Mouse (Mus musculus) ES-E14 (cell line): ENCODE measurements around the gene Slit3. TPM values are rescaled to one million over a fixed set of nuclear protein-coding genes. Genes with fewer than 3 reads are reported as not detected.

Experiments
- DNase-seq: peaks from one replicate; pipeline ENCODE4 v3.0.0-alpha.2; 2013; ENCODE audit warnings: low read depth, low spot score
- H3K27ac ChIP-seq: 2 replicates; pipeline ENCODE4 v1.5.1; 2012; ENCODE audit warnings: low read depth, mild to moderate bottlenecking, low read length, moderate library complexity, mixed read lengths; ENCODE audit not compliant: poor library complexity, insufficient read depth, severe bottlenecking
- H3K36me3 ChIP-seq: 2 replicates; pipeline ENCODE4 v1.6.1; 2012; ENCODE audit warnings: mild to moderate bottlenecking, low read length, moderate library complexity, mixed read lengths; ENCODE audit not compliant: control insufficient read depth, poor library complexity, insufficient read depth, severe bottlenecking
- H3K4me1 ChIP-seq, 2 experiments: fragments of 150-350 bp in 1 of 2; sonication (generic) in 1 of 2; 2 replicates each; pipeline ENCODE4 v1.6.1; 2012; ENCODE audit warnings: low read length in 2 of 2, mild to moderate bottlenecking in 1 of 2, mixed read lengths in 1 of 2; ENCODE audit not compliant: control insufficient read depth in 2 of 2, insufficient read depth in 2 of 2, poor library complexity in 1 of 2
- H3K4me3 ChIP-seq, 2 experiments: fragments of 150-350 bp in 1 of 2; sonication (generic) in 1 of 2; 2 replicates each; pipeline ENCODE4 v1.5.1; 2012; ENCODE audit warnings: low read length in 2 of 2, low read depth in 1 of 2, mild to moderate bottlenecking in 1 of 2, mixed read lengths in 1 of 2; ENCODE audit not compliant: insufficient read depth in 1 of 2, poor library complexity in 1 of 2, severe bottlenecking in 1 of 2
- H3K9ac ChIP-seq: 2 replicates; pipeline ENCODE4 v1.6.1; 2012; ENCODE audit warnings: low read depth, mild to moderate bottlenecking, low read length, mixed read lengths; ENCODE audit not compliant: poor library complexity, insufficient read depth, severe bottlenecking
- H3K9me3 ChIP-seq: fragments of 150-350 bp; sonication (generic); 2 replicates; pipeline ENCODE4 v1.6.1; 2012; ENCODE audit warnings: low read depth, mild to moderate bottlenecking, low read length; ENCODE audit not compliant: control insufficient read depth, insufficient read depth
- CHD2 ChIP-seq: IDR thresholded peaks from 2 replicates; pipeline ENCODE4 v1.6.1; 2014; ENCODE audit warnings: mild to moderate bottlenecking, low read depth, low read length, inconsistent platforms
- HCFC1 ChIP-seq: IDR thresholded peaks from 2 replicates; pipeline ENCODE4 v1.6.1; 2012; ENCODE audit warnings: low read length, inconsistent platforms, borderline replicate concordance; ENCODE audit not compliant: insufficient read depth
- MAFK ChIP-seq: IDR thresholded peaks from 2 replicates; pipeline ENCODE4 v1.6.1; 2014; ENCODE audit warnings: mild to moderate bottlenecking, low read depth, low read length, inconsistent platforms; ENCODE audit not compliant: insufficient read depth
- ZC3H11A ChIP-seq: IDR thresholded peaks from 2 replicates; pipeline ENCODE4 v1.6.1; 2012; ENCODE audit warnings: low read depth, mild to moderate bottlenecking, inconsistent platforms, low read length, borderline replicate concordance
- ZNF384 ChIP-seq: IDR thresholded peaks from 2 replicates; pipeline ENCODE4 v1.6.1; 2012; ENCODE audit warnings: low read depth, low read length, inconsistent platforms
- in situ Hi-C, 2 experiments: fragments of 600-800 bp; cut with MboI; formaldehyde crosslinking; loops; one replicate each; pipeline ENCODE4 v1.15.1; 2025; ENCODE audit warnings: low sequenced_read_pairs in 2 of 2, inconsistent platforms in 1 of 2; ENCODE audit not compliant: unreplicated experiment in 2 of 2
- total RNA-seq: library from RNA; depleted of rRNA; stranded (reverse); fragments of 300-350 nt; gene quantifications from 2 replicates; pipeline ENCODE4 v1.2.3, GENCODE M21; 2012

The Slit3 gene
- total RNA-seq, 1 experiment, result 3.7 TPM

DNA sequence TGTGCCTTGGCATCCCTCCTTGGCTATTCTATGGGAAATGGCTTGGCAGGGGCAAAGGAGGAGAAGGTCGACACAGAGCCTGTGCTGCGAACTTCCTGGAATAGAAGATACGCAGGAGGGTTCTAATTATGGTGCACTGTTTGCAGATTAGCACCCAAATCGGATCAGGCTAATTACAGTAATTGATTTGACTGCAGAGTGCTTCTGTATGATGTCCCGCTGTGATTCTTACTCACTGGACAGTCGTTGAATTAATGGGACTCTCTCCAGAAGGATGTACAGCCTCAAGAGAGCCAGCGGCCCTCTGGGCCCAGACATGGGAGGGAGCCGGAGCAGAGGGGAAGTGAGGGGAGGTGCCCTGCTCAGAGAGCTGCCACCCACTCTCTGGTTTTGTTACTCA is 542.6 kb downstream of the Slit3 start:
- no peak overlapping the region for H3K27ac ChIP-seq
- H3K4me3 ChIP-seq, result no peak overlapping the region; a peak in 1 of 4 replicates
- no peaks in the 10 kb centered on the region for H3K36me3 ChIP-seq
- no peak for TF ChIP-seq MAFK
- no peaks in the 10 kb centered on the region; a peak in 1 of 4 replicates for H3K4me1 ChIP-seq
- H3K9me3 ChIP-seq, result no peaks in the 10 kb centered on the region
- in situ Hi-C loops, result loop anchor here in 1 of 2 experiments (10.0 to 25.0 kb wide), 2 partner anchors 201 to 299 kb away; no protein-coding TSS in a partner anchor
- DNase-seq, result no peak
- H3K9ac ChIP-seq, result no peak overlapping the region

DNA sequence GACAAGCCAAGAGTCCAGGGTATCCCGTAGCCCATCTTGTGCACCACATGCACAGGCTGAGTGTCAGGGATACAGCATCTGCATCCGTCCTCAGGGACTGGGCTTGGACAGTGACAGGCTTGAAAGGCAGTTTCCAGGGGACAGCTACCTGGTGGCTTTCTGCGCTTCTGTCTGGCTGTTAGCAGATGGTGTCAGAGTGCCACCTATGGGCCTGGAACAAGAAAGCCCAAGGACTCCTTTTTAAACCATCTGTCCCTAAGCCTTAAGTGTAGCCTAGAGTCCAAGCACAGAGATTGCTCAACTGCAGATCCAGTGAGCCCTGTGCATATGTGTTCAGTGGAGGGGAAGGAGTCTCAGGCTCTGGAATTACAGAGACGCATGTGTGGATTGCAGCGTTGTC is 544.0 kb downstream of the Slit3 start:
- in situ Hi-C loops, result loop anchor here (5.0 to 25.0 kb wide), 4 partner anchors 203 to 300 kb away; no protein-coding TSS in a partner anchor
- Histone ChIP-seq H3K4me3 (no peak overlapping the region), H3K9me3 (no peaks in the 10 kb centered on the region), H3K9ac (no peak overlapping the region), H3K4me1 (no peaks in the 10 kb centered on the region; a peak in 1 of 4 replicates), H3K36me3 (no peaks in the 10 kb centered on the region), H3K27ac (no peak overlapping the region)
- no peak for TF ChIP-seq HCFC1
- peak; percentile 46; the same call in 1 of the 2 replicates for TF ChIP-seq ZC3H11A
- peak; percentile 20 for DNase-seq

DNA sequence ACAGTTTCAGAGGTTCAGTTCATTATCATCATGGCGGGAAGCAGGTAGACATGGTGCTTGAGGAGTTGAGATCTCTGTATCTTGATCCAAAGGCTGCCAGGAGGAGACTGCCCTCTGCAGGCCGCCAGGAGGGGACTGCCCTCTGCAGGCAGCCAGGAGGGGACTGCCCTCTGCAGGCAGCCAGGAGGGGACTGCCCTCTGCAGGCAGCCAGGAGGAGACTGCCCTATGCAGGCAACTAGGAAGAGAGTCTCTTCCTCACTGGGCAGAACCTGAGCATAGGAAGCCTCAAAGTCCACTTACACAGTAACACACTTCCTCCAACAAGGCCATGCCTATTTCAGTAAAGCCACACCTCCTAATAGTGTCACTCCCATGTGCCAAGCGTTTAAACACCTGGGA is 546.4 kb downstream of the Slit3 start:
- Histone ChIP-seq H3K4me1 (no peaks in the 10 kb centered on the region; a peak in 1 of 4 replicates), H3K36me3 (no peaks in the 10 kb centered on the region), H3K4me3 (no peak overlapping the region), H3K27ac (no peak overlapping the region), H3K9ac (no peak overlapping the region), H3K9me3 (no peaks in the 10 kb centered on the region)
- in situ Hi-C loops, result loop anchor here (5.0 to 25.0 kb wide), 4 partner anchors 205 to 303 kb away; no protein-coding TSS in a partner anchor
- DNase-seq, result peak; percentile 8
- TF ChIP-seq MAFK (no peak), CHD2 (no peak), ZC3H11A (peak; percentile 42; the same call in 1 of the 2 replicates), HCFC1 (no peak), ZNF384 (no peak)

DNA sequence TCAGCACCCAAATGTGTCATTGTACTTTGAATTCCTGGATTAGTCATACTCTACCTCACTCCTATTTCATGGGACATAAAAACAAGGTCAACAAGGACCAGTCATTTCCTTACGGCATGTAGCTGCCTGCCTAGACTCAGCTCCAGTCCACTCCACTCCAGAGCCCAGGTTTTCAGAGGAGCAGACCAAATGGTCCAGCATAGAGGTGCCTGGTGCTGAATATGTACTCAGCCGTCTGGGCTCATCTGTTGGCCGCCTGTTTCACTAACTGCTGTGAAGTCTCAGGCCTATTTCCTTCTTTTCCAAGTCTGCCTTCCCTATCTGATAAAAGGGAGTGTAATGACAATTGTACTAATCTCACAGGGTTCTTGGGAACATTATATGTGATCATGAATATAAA is 547.1 kb downstream of the Slit3 start:
- Histone ChIP-seq H3K36me3 (no peaks in the 10 kb centered on the region), H3K9ac (no peak overlapping the region), H3K4me1 (no peaks in the 10 kb centered on the region; a peak in 1 of 4 replicates), H3K9me3 (no peaks in the 10 kb centered on the region), H3K27ac (no peak overlapping the region), H3K4me3 (no peak overlapping the region)
- no peak for DNase-seq
- in situ Hi-C loops, result loop anchor here (5.0 to 25.0 kb wide), 4 partner anchors 206 to 303 kb away; no protein-coding TSS in a partner anchor
- TF ChIP-seq ZNF384, result no peak
- no peak for TF ChIP-seq CHD2
- no peak for TF ChIP-seq HCFC1
- no peak for TF ChIP-seq MAFK

DNA sequence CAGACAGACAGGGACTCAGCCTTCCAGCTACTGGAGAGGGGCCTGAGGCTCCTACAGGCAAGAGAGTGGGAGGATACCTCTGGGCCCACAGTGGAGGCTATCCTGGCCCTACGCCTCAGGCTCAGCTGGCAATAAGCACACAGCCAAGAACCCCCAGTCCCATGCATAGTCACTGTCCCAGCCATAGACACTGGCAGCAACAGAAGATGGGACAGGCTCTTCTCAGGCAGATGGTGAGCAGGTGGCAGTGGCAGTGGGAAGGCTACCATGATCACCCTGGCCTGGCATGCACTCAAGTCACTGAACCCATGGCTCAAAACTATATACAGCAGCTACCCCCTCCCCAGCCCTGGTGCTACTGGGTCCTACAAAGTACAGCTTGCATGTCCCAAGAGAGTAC is 547.7 kb downstream of the Slit3 start:
- TF ChIP-seq CHD2 (no peak), HCFC1 (no peak), ZNF384 (no peak), MAFK (no peak), ZC3H11A (no peak)
- Histone ChIP-seq H3K9me3 (no peaks in the 10 kb centered on the region), H3K9ac (no peak overlapping the region), H3K4me3 (no peak overlapping the region), H3K36me3 (no peaks in the 10 kb centered on the region), H3K27ac (no peak overlapping the region), H3K4me1 (no peaks in the 10 kb centered on the region; a peak in 1 of 4 replicates)
- in situ Hi-C loops, result loop anchor here (5.0 to 25.0 kb wide), 4 partner anchors 206 to 304 kb away; no protein-coding TSS in a partner anchor
- no peak for DNase-seq
